Mouse (Mus musculus) midbrain, postnatal 0 days (tissue): ENCODE measurements at regions not wholly inside any gene's neighbourhood (a gene's known extent, or its start where the extent isn't known, plus 50 kb on each side); places are given as distances from the start of the nearest gene placed in this dataset.

Experiments used
- ATAC-seq: fragments of 200-750 bp; cut with Nextera tagmentation; 2 replicates; pipeline ENCODE4 v1.8.0; 2017; ENCODE audit warnings: moderate number of reproducible peaks, mild to moderate bottlenecking, moderate TSS enrichment, moderate library complexity; ENCODE audit not compliant: low FRiP score
- DNase-seq: peaks from one replicate; pipeline ENCODE4 v3.0.0-alpha.2; 2015; ENCODE audit warnings: low spot score
- H3K27ac ChIP-seq: fragments of 300-500 bp; sonication (generic); 2 replicates; pipeline ENCODE4 v1.5.1; 2014; ENCODE audit warnings: low read depth, mild to moderate bottlenecking, low read length, mixed read lengths
- H3K27me3 ChIP-seq: fragments of 300-500 bp; sonication (generic); 2 replicates; pipeline ENCODE4 v1.6.1; 2014; ENCODE audit warnings: low read length, control low read depth, mixed read lengths; ENCODE audit not compliant: insufficient read depth
- H3K36me3 ChIP-seq: fragments of 300-500 bp; sonication (generic); 2 replicates; pipeline ENCODE4 v1.6.1; 2014; ENCODE audit warnings: low read length, control low read depth, mixed read lengths; ENCODE audit not compliant: insufficient read depth
- H3K4me1 ChIP-seq: fragments of 300-500 bp; sonication (generic); 2 replicates; pipeline ENCODE4 v1.6.1; 2014; ENCODE audit warnings: mild to moderate bottlenecking, control low read depth, antibody characterized with exemption, low read length, mixed read lengths; ENCODE audit not compliant: insufficient read depth
- H3K4me2 ChIP-seq: fragments of 300-500 bp; sonication (generic); 2 replicates; pipeline ENCODE4 v1.6.1; 2014; ENCODE audit warnings: low read depth, mild to moderate bottlenecking, low read length, mixed read lengths; ENCODE audit not compliant: poor library complexity, severe bottlenecking
- H3K4me3 ChIP-seq: fragments of 300-500 bp; sonication (generic); 2 replicates; pipeline ENCODE4 v1.5.1; 2014; ENCODE audit warnings: low read depth, mild to moderate bottlenecking, low read length, moderate library complexity
- H3K9ac ChIP-seq: fragments of 300-500 bp; sonication (generic); replicated peaks from 2 replicates; pipeline ENCODE4 v1.6.1; 2014; ENCODE audit warnings: mild to moderate bottlenecking, low read length, moderate library complexity, mixed read lengths; ENCODE audit not compliant: poor library complexity, severe bottlenecking
- H3K9me3 ChIP-seq: fragments of 300-500 bp; sonication (generic); 2 replicates; pipeline ENCODE4 v1.6.1; 2016; ENCODE audit warnings: low read length, control low read depth
- CTCF ChIP-seq: IDR thresholded peaks from 2 replicates; pipeline ENCODE4 v1.5.1; 2016; ENCODE audit warnings: antibody characterized with exemption, mild to moderate bottlenecking
- WGBS: fragments of 180-500 bp; shearing (Covaris S2); extraction: QIAGEN DNeasy Blood & Tissue Kit; methylation state at CpG from one replicate; pipeline ENCODE4 v1.1.7; 2014; 5-methylcytosine and 5-hydroxymethylcytosine counted together

DNA sequence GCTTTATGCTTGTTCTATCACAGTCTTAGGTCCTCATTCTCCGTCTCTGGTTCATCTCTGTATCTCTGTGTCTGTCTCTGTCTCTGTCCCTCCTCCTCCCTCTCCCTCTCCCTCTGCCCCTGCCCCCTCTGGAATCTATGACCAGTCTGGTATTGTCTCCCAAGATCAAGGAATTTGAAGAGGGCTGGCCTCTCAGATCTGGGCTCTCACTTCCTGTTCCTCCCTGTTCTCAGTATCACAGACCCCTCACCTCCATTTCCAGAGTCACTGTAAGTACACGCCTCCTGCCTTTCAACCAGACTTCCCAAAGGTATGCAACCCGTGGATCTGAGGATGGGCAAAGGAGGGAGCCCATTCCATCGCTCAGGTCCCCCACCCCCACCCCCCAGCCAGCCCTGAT lies 144.7 kb upstream of the Jarid2 start:
- 55% methylated on average over 4 of the region's 4 CpGs for WGBS
- no peak for ATAC-seq
- no peaks in the 10 kb centered on the region for H3K27me3 ChIP-seq
- peaks cover 18% of the 10 kb centered on the region; the same call in 1 of the 2 replicates for H3K4me1 ChIP-seq
- no peak overlapping the region for H3K9ac ChIP-seq
- H3K4me2 ChIP-seq = no peak overlapping the region
- no peak overlapping the region for H3K4me3 ChIP-seq
- no peaks in the 10 kb centered on the region for H3K9me3 ChIP-seq
- no peak for DNase-seq
- no peak overlapping the region for H3K27ac ChIP-seq
- H3K36me3 ChIP-seq = no peaks in the 10 kb centered on the region
- no peak for TF ChIP-seq CTCF

DNA sequence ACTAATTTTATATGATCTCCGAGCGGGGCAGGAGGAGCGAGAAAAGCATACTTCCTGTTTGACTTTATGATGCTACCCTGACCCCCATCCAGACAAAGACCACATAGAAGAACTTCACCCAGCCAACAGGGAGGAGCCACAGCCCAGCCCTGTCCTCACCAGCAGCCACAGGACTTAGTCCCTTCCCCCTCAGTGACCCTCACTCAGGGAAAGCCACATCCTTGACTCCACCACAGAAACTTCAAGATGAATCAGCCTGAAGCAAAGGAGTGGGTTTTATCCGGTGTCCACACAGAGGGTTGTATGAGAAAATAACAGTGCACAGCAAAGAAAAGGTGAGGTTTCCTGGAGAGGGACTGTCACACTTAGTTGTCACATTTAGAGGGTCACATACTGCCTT lies 141.4 kb upstream of the Jarid2 start:
- Histone ChIP-seq H3K9me3 (no peaks in the 10 kb centered on the region), H3K36me3 (no peaks in the 10 kb centered on the region), H3K27ac (no peak overlapping the region), H3K4me3 (no peak overlapping the region), H3K9ac (no peak overlapping the region), H3K4me1 (peaks cover under 1% of the 10 kb centered on the region; the same call in 1 of the 2 replicates), H3K4me2 (no peak overlapping the region), H3K27me3 (no peaks in the 10 kb centered on the region)
- ATAC-seq = no peak
- DNase-seq = no peak
- 89% methylated on average over 4 of the region's 4 CpGs for WGBS
- TF ChIP-seq CTCF = no peak

DNA sequence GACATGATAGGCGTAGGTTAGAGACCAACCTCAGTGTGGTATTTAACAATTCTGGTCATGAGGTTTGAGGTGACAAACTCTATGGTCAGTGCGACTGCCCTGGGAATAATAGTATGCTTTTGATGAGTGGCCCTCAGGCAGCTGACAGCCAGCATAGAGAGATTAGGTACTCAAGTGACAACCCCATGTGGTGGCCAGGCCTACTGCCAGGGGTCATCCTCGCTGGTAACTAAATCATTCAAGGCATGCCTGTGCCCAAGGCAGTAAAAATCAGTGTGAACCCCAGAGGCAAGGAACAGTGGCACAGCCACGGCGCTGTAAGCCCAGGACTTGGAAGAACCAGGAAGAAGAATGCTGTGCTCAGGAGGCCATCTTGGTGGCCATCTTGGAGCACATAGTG lies 134.6 kb upstream of the Jarid2 start:
- no peak for ATAC-seq
- Histone ChIP-seq H3K9me3 (no peaks in the 10 kb centered on the region), H3K36me3 (no peaks in the 10 kb centered on the region), H3K27ac (no peak overlapping the region), H3K4me2 (no peak overlapping the region), H3K27me3 (no peaks in the 10 kb centered on the region), H3K4me3 (no peak overlapping the region), H3K4me1 (no peaks in the 10 kb centered on the region), H3K9ac (no peak overlapping the region)
- no peak for DNase-seq
- no peak for TF ChIP-seq CTCF
- WGBS = 75% methylated on average over 5 of the region's 5 CpGs

DNA sequence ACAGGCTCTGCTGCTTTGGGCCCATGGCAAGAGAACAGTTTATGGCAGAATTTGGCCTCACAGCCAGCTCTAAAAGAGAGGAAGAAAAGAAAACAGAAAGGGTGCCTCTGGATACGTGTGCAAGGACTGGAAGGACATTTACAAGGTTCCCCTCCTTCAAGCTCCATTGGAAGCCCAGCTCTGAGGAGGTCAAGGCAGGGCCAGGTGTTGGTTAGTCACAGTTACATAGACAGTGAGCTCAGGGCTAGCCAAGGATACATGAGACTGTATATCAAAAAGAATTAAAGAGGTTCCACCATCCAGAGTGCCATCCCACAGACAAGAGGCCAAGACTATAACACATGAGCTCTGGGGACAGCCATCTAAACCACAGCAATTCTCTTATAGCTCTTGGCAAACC lies 131.6 kb upstream of the Jarid2 start:
- H3K4me1 ChIP-seq = no peaks in the 10 kb centered on the region

DNA sequence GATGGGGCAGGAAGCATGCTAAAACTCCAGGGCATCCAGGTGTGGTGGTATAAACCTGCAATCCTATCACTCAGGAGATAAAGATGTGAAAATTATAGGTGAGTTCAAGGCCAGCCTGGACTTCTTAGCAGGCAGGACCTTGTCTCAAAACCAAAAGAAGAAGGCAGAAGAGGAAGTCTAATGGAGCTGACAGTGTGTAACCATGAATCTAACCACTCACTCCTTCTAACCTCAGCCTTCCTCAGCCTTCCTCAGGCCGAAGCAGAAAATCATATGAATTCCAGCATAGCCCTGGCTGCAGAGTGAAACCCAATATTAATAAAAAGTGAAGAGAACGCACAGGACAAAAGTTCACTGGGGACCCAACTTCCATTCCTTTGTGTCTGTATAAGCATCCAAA lies 128.2 kb upstream of the Jarid2 start:
- Histone ChIP-seq H3K9ac (no peak overlapping the region), H3K4me3 (no peak overlapping the region), H3K4me2 (no peak overlapping the region), H3K27me3 (0 out of 2 replicates have a peak, but pooled peaks cover 3% of the 10 kb centered on the region), H3K36me3 (no peaks in the 10 kb centered on the region), H3K27ac (no peak overlapping the region), H3K4me1 (no peaks in the 10 kb centered on the region), H3K9me3 (no peaks in the 10 kb centered on the region)
- ATAC-seq = no peak
- 53% methylated on average over 2 of the region's 2 CpGs for WGBS
- no peak for DNase-seq
- no peak for TF ChIP-seq CTCF

More for the DNA sequence above, 131.6 kb upstream of the Jarid2 start:
- DNase-seq (no peak), ATAC-seq (no peak)
- Histone ChIP-seq H3K9ac (no peak overlapping the region), H3K36me3 (no peaks in the 10 kb centered on the region), H3K4me3 (no peak overlapping the region), H3K27me3 (0 out of 2 replicates have a peak, but pooled peaks cover 3% of the 10 kb centered on the region), H3K4me2 (no peak overlapping the region), H3K27ac (no peak overlapping the region), H3K9me3 (no peaks in the 10 kb centered on the region)
- no peak for TF ChIP-seq CTCF
- 89% methylated on average over 1 of the region's 1 CpGs for WGBS

DNA sequence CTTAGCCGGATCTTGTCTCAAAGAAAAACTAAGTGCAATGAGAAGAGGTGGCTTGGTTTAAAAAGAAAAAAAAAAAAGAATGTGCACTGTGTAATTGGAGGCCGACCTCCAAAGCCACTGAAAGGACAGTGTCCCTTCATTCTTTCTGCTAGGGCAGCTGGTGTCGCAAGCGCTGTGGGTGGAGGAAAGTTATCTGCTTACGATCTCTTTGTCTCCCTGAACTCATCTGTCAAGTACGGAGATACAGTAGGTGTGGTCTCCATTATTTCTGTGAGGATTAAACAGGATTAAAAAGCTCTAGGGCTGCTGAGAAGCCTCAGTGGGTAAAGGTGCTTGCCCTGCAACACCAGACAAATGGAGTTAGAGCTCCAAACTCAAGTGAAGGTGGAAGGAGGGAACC lies 126.6 kb upstream of the Jarid2 start:
- H3K4me3 ChIP-seq = no peak overlapping the region
- no peak overlapping the region for H3K4me2 ChIP-seq
- 17% methylated on average over 6 of the region's 6 CpGs for WGBS
- TF ChIP-seq CTCF = no peak
- no peaks in the 10 kb centered on the region for H3K36me3 ChIP-seq
- H3K27me3 ChIP-seq = 0 out of 2 replicates have a peak, but pooled peaks cover 3% of the 10 kb centered on the region
- H3K9ac ChIP-seq = no peak overlapping the region
- no peaks in the 10 kb centered on the region for H3K4me1 ChIP-seq
- DNase-seq (no peak), ATAC-seq (no peak)
- H3K9me3 ChIP-seq = no peaks in the 10 kb centered on the region
- H3K27ac ChIP-seq = no peak overlapping the region
